Mouse (Mus musculus): Measurements from ENCODE around the gene Gsx2. TPM values are rescaled to one million over a fixed set of nuclear protein-coding genes. Genes with fewer than 3 reads are reported as not detected.

Gene Gsx2
- polyA plus RNA-seq, 1 experiment: not detected

DNA sequence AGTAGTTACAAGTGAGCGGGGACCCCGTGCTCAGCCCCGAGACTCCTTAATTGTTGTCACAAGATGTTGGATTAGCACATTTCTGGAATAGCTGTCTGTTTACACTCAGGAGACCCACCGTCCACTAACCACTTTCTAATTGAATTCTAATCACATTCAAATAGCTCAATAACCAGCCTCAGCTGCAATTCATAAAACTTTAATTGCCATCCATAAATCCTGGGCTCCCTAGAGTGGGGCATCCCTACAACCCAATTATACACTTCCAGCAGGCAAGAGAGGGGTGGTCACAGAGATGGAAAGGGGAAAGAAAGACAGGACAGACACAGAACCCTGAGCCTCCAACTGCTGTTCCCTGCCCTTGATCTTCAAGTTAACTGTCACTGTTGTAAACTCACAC, 1.3 kb upstream of the Gsx2 start:
- Histone ChIP-seq H3ac (ENCODE audit: control insufficient read depth, insufficient read length) (no peak overlapping the region), H3K4me2 (ENCODE audit: low read depth) (no peak overlapping the region), H3K4me3 (no peak overlapping the region), H3K79me2 (ENCODE audit: control insufficient read depth, insufficient read depth) (no peaks in the 10 kb centered on the region), H3K36me3 (ENCODE audit: control insufficient read depth, insufficient read depth) (no peaks in the 10 kb centered on the region), H3K27me3 (ENCODE audit: control insufficient read depth, insufficient read depth, insufficient read length) (peaks cover 80% of the 10 kb centered on the region)
- no peak for TF ChIP-seq REST (IDR thresholded peaks at IDR 0.05; ENCODE audit: insufficient read depth, insufficient read length)
- no peak for TF ChIP-seq SRF (IDR thresholded peaks at IDR 0.05; ENCODE audit: control insufficient read depth, insufficient read length, low read depth)
- TF ChIP-seq MYOD1 (IDR thresholded peaks at IDR 0.05; ENCODE audit: control insufficient read depth in 1 of 3, insufficient read length in 2 of 3, low read depth in 2 of 3): no peak
- TF ChIP-seq E2F4 (IDR thresholded peaks at IDR 0.05; ENCODE audit: insufficient read depth): no peak
- no peak for TF ChIP-seq CEBPB (IDR thresholded peaks at IDR 0.05; ENCODE audit: insufficient read depth, poor library complexity, severe bottlenecking)
- TF ChIP-seq POLR2AphosphoS2 (IDR thresholded peaks at IDR 0.05; ENCODE audit: insufficient read length, low read depth): no peak
- no peak for TF ChIP-seq MYOG (IDR thresholded peaks at IDR 0.05; ENCODE audit: control insufficient read depth in 1 of 3, insufficient read depth in 1 of 3, insufficient read length in 2 of 3, low read depth in 2 of 3)
- no peak for TF ChIP-seq TCF12 (IDR thresholded peaks at IDR 0.05; ENCODE audit: insufficient read depth, poor library complexity, severe bottlenecking)
- TF ChIP-seq USF1 (IDR thresholded peaks at IDR 0.05; ENCODE audit: low read depth): no peak
- no peak for TF ChIP-seq TCF3 (IDR thresholded peaks at IDR 0.05; ENCODE audit: insufficient read length, low read depth)
- no peak for TF ChIP-seq MAX (IDR thresholded peaks at IDR 0.05; ENCODE audit: low read depth)

DNA sequence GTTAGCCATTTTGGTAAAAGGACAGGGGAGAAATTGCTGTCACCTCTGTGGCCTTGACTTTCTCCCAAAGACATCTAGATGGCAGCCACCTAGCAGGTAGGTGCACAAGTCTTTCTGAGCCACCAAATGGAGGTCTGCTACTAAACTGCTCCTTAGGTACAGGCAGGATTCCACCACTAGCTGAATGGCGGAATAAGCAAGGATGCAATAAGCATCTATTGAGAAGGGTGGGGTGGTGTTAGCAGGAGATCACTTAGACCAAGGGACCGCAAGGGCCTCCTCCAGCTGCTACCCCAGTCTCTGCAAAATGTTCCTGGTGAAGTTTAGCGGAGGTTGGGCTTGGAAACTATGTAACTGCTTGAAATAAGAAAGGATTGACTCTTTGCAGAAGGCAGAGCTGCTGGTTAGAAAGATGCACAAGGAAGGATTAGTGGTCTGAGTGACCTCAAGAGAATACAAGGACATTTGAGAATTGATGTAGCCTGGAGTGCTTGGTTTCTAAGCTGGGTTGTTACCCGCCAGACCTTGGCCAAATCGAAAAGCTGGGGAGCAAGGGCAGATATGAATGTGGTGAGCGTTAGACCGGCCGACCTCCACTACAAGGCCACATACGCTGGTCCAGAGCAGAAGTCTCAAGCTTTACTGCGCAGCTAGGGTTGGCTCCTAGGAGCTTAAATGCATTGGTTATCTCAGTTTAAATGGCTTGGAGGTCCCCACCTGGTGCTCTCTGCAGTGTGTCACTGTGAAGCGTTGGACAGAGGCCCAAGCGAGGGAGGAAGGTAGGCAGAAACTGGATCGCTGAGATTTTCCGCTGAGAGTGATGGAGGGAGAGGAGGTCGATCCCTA, 641 bp upstream of the Gsx2 start:
- peaks cover 84% of the 10 kb centered on the region for H3K27me3 ChIP-seq (ENCODE audit: control insufficient read depth, insufficient read depth, insufficient read length)
- H3ac ChIP-seq (ENCODE audit: control insufficient read depth, insufficient read length): no peak overlapping the region
- no peaks in the 10 kb centered on the region for H3K79me2 ChIP-seq (ENCODE audit: control insufficient read depth, insufficient read depth)
- no peak overlapping the region for H3K4me2 ChIP-seq (ENCODE audit: low read depth)
- H3K36me3 ChIP-seq (ENCODE audit: control insufficient read depth, insufficient read depth): no peaks in the 10 kb centered on the region
- no peak overlapping the region for H3K4me3 ChIP-seq
- TF ChIP-seq REST (IDR thresholded peaks at IDR 0.05; ENCODE audit: insufficient read depth, insufficient read length) (no peak), SRF (IDR thresholded peaks at IDR 0.05; ENCODE audit: control insufficient read depth, insufficient read length, low read depth) (no peak), E2F4 (IDR thresholded peaks at IDR 0.05; ENCODE audit: insufficient read depth) (no peak), TCF12 (IDR thresholded peaks at IDR 0.05; ENCODE audit: insufficient read depth, poor library complexity, severe bottlenecking) (no peak), MYOD1 (IDR thresholded peaks at IDR 0.05; ENCODE audit: control insufficient read depth in 1 of 3, insufficient read length in 2 of 3, low read depth in 2 of 3) (no peak), POLR2A (IDR thresholded peaks at IDR 0.05; ENCODE audit: insufficient read length, low read depth) (no peak), MAX (IDR thresholded peaks at IDR 0.05; ENCODE audit: low read depth) (no peak), TCF3 (IDR thresholded peaks at IDR 0.05; ENCODE audit: insufficient read length, low read depth) (no peak), MYOG (IDR thresholded peaks at IDR 0.05; ENCODE audit: control insufficient read depth in 1 of 3, insufficient read depth in 1 of 3, insufficient read length in 2 of 3, low read depth in 2 of 3) (no peak), CEBPB (IDR thresholded peaks at IDR 0.05; ENCODE audit: insufficient read depth, poor library complexity, severe bottlenecking) (no peak), USF1 (IDR thresholded peaks at IDR 0.05; ENCODE audit: low read depth) (no peak), POLR2AphosphoS2 (IDR thresholded peaks at IDR 0.05; ENCODE audit: insufficient read length, low read depth) (no peak)

DNA sequence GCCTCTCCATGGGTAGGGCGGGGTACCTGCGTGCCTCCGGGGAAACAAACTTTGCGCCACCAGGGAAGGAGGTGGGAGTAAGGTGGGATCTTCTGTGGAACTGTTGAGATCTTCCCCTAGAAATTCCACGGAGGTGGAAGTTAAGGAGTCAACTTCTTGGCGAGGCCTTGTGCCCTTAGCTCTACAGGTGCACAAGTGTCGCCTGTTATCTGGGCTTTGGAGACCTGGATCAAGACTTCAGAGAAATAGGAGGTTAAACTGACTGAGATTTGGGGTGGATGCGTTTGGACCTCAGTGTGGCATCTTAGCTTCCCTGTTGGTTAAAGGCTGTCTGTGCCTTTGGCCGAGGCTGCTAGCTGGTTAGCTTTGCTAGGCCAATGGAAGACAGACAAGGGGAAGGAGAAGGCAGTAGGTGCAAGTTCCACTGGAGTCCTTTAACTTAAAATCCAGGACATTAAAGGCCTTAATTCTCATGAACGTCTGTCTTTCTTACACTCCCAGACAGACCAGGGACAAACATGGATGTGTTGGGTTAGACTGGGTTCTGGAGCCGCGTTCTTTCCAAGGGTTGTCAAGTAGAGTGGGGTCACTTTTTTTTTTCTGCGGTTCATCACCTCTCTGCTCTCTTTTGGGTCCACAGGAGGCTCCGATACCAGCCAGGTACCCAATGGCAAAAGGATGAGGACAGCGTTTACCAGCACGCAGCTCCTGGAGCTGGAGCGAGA, 1.1 kb downstream of the Gsx2 start:
- no peak overlapping the region for H3ac ChIP-seq (ENCODE audit: control insufficient read depth, insufficient read length)
- TF ChIP-seq POLR2A (IDR thresholded peaks at IDR 0.05; ENCODE audit: insufficient read length, low read depth): no peak
- TF ChIP-seq SRF (IDR thresholded peaks at IDR 0.05; ENCODE audit: control insufficient read depth, insufficient read length, low read depth): no peak
- no peak for TF ChIP-seq TCF12 (IDR thresholded peaks at IDR 0.05; ENCODE audit: insufficient read depth, poor library complexity, severe bottlenecking)
- TF ChIP-seq CEBPB (IDR thresholded peaks at IDR 0.05; ENCODE audit: insufficient read depth, poor library complexity, severe bottlenecking): no peak
- TF ChIP-seq REST (IDR thresholded peaks at IDR 0.05; ENCODE audit: insufficient read depth, insufficient read length): no peak
- no peak for TF ChIP-seq MYOG (IDR thresholded peaks at IDR 0.05; ENCODE audit: control insufficient read depth in 1 of 3, insufficient read depth in 1 of 3, insufficient read length in 2 of 3, low read depth in 2 of 3)
- TF ChIP-seq MYOD1 (IDR thresholded peaks at IDR 0.05; ENCODE audit: control insufficient read depth in 1 of 3, insufficient read length in 2 of 3, low read depth in 2 of 3): no peak
- no peak for TF ChIP-seq MAX (IDR thresholded peaks at IDR 0.05; ENCODE audit: low read depth)
- no peak for TF ChIP-seq USF1 (IDR thresholded peaks at IDR 0.05; ENCODE audit: low read depth)
- TF ChIP-seq TCF3 (IDR thresholded peaks at IDR 0.05; ENCODE audit: insufficient read length, low read depth): no peak
- TF ChIP-seq POLR2AphosphoS2 (IDR thresholded peaks at IDR 0.05; ENCODE audit: insufficient read length, low read depth): no peak
- no peaks in the 10 kb centered on the region for H3K36me3 ChIP-seq (ENCODE audit: control insufficient read depth, insufficient read depth)
- no peak overlapping the region for H3K4me2 ChIP-seq (ENCODE audit: low read depth)
- H3K79me2 ChIP-seq (ENCODE audit: control insufficient read depth, insufficient read depth): no peaks in the 10 kb centered on the region
- H3K4me3 ChIP-seq: no peak overlapping the region
- H3K27me3 ChIP-seq (ENCODE audit: control insufficient read depth, insufficient read depth, insufficient read length): peaks cover 85% of the 10 kb centered on the region

DNA sequence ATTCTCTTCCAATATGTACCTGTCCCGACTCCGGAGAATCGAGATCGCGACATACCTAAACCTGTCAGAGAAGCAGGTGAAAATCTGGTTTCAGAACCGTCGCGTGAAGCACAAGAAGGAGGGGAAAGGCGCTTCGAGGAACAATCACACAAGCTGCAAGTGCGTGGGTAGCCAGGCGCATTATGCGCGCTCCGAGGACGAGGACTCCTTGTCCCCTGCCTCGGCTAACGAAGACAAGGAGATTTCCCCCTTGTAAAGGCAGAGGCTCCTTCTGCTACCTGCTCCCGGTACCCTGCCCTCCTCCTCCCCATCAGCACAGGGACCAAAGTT, 1.6 kb downstream of the Gsx2 start:
- TF ChIP-seq MYOD1 (IDR thresholded peaks at IDR 0.05; ENCODE audit: control insufficient read depth in 1 of 3, insufficient read length in 2 of 3, low read depth in 2 of 3) (no peak), TCF3 (IDR thresholded peaks at IDR 0.05; ENCODE audit: insufficient read length, low read depth) (no peak), POLR2AphosphoS2 (IDR thresholded peaks at IDR 0.05; ENCODE audit: insufficient read length, low read depth) (no peak), CEBPB (IDR thresholded peaks at IDR 0.05; ENCODE audit: insufficient read depth, poor library complexity, severe bottlenecking) (no peak), TCF12 (IDR thresholded peaks at IDR 0.05; ENCODE audit: insufficient read depth, poor library complexity, severe bottlenecking) (no peak), USF1 (IDR thresholded peaks at IDR 0.05; ENCODE audit: low read depth) (no peak), MAX (IDR thresholded peaks at IDR 0.05; ENCODE audit: low read depth) (no peak), REST (IDR thresholded peaks at IDR 0.05; ENCODE audit: insufficient read depth, insufficient read length) (no peak), E2F4 (IDR thresholded peaks at IDR 0.05; ENCODE audit: insufficient read depth) (no peak), SRF (IDR thresholded peaks at IDR 0.05; ENCODE audit: control insufficient read depth, insufficient read length, low read depth) (no peak), MYOG (IDR thresholded peaks at IDR 0.05; ENCODE audit: control insufficient read depth in 1 of 3, insufficient read depth in 1 of 3, insufficient read length in 2 of 3, low read depth in 2 of 3) (no peak), POLR2A (IDR thresholded peaks at IDR 0.05; ENCODE audit: insufficient read length, low read depth) (no peak)
- H3K27me3 ChIP-seq (ENCODE audit: control insufficient read depth, insufficient read depth, insufficient read length): peaks cover 82% of the 10 kb centered on the region
- no peak overlapping the region for H3K4me2 ChIP-seq (ENCODE audit: low read depth)
- H3K4me3 ChIP-seq: no peak overlapping the region
- H3K79me2 ChIP-seq (ENCODE audit: control insufficient read depth, insufficient read depth): no peaks in the 10 kb centered on the region
- H3K36me3 ChIP-seq (ENCODE audit: control insufficient read depth, insufficient read depth): no peaks in the 10 kb centered on the region
- no peak overlapping the region for H3ac ChIP-seq (ENCODE audit: control insufficient read depth, insufficient read length)

Data from myocyte (in vitro differentiated cells).